Mouse (Mus musculus) liver, postnatal 0 days (tissue): ENCODE measurements at regions not wholly inside any gene's neighbourhood (a gene's known extent, or its start where the extent isn't known, plus 50 kb on each side); places are given as distances from the start of the nearest gene placed in this dataset.

Source experiments
- CTCF ChIP-seq: sonication (generic); IDR thresholded peaks from 2 replicates; pipeline ENCODE4 v1.5.1; 2016; ENCODE audit warnings: antibody characterized with exemption, low read depth
- EP300 ChIP-seq: IDR thresholded peaks from 2 replicates; pipeline ENCODE4 v1.6.1; 2016; ENCODE audit warnings: antibody characterized with exemption, low read depth, mild to moderate bottlenecking

DNA sequence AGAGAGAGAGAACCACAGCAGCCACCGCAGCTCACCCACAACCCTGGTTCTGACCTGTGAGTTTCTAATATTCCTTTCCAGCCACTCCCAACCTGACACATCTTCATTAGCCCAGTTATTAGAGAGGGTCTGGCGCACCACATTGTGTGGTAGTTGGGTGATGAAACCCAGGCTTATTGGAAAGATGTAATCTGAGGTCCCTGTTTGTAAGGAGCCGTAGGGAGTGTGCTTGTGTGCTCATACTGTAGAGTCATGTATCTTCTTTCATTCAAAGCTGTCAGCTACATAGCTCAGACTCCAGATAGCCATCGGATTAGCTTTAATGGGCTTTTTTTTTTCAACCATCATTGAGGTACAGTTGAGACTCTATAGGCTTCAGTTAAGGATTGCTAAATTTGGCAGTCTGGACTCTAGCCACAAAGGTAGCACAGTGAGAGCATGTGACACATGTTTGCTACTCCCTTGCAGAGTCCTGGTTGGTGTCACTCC, 83.3 kb downstream of the Irx2 start:
- TF ChIP-seq EP300 (no peak), CTCF (no peak)
